Mouse (Mus musculus) intestine, embryonic 15.5 days (tissue): ENCODE measurements around the gene Onecut3. TPM values are rescaled to one million over a fixed set of nuclear protein-coding genes. Genes with fewer than 3 reads are reported as not detected.

ENCODE experiments used
- ATAC-seq: fragments of 200-750 bp; cut with Nextera tagmentation; 2 replicates; pipeline ENCODE4 v1.8.0; 2017; ENCODE audit warnings: moderate TSS enrichment, moderate library complexity
- H3K27ac ChIP-seq: fragments of 300-500 bp; sonication (generic); 2 replicates; pipeline ENCODE4 v1.5.1; 2015; ENCODE audit warnings: mild to moderate bottlenecking, inconsistent platforms
- H3K27me3 ChIP-seq: fragments of 300-500 bp; sonication (generic); replicated peaks from 2 replicates; pipeline ENCODE4 v1.6.1; 2015; ENCODE audit warnings: inconsistent platforms
- H3K36me3 ChIP-seq: fragments of 300-500 bp; sonication (generic); 2 replicates; pipeline ENCODE4 v1.6.1; 2015; ENCODE audit warnings: inconsistent platforms
- H3K4me1 ChIP-seq: fragments of 300-500 bp; sonication (generic); replicated peaks from 2 replicates; pipeline ENCODE4 v1.6.1; 2015; ENCODE audit warnings: inconsistent platforms
- H3K4me2 ChIP-seq: fragments of 300-500 bp; sonication (generic); replicated peaks from 2 replicates; pipeline ENCODE4 v1.6.1; 2015; ENCODE audit warnings: mild to moderate bottlenecking, inconsistent platforms
- H3K4me3 ChIP-seq: fragments of 300-500 bp; sonication (generic); replicated peaks from 2 replicates; pipeline ENCODE4 v1.5.1; 2015; ENCODE audit warnings: inconsistent platforms
- H3K9ac ChIP-seq: fragments of 300-500 bp; sonication (generic); 2 replicates; pipeline ENCODE4 v1.6.1; 2015; ENCODE audit warnings: inconsistent platforms
- H3K9me3 ChIP-seq: fragments of 300-500 bp; sonication (generic); 2 replicates; pipeline ENCODE4 v1.6.1; 2016; ENCODE audit warnings: inconsistent platforms
- WGBS: fragments of 180-500 bp; shearing (Covaris S2); methylation state at CpG from one replicate; pipeline ENCODE4 v1.1.7; 2015; 5-methylcytosine and 5-hydroxymethylcytosine counted together
- polyA plus RNA-seq: library from polyadenylated mRNA; unstranded; fragments of >200 nt; fragmentation: Nextera tagmentation; extraction: Ambion mirVana; gene quantifications from 2 replicates; pipeline ENCODE4 v1.2.1, GENCODE M21; 2015

Onecut3 gene
- polyA plus RNA-seq, 1 experiment from 2014 or later, result 0.10 TPM

- peak overlapping the region; percentile 57; the same call in 1 of the 2 replicates for H3K4me2 ChIP-seq
- no peak overlapping the region for H3K9ac ChIP-seq
- peaks cover 15% of the 10 kb centered on the region for H3K4me1 ChIP-seq
- H3K27ac ChIP-seq, result no peak overlapping the region
- H3K9me3 ChIP-seq, result no peaks in the 10 kb centered on the region
- H3K36me3 ChIP-seq, result peaks cover 29% of the 10 kb centered on the region
- no peak overlapping the region; the same call in 1 of the 2 replicates for H3K4me3 ChIP-seq
- 45% methylated on average over 5 of the region's 5 CpGs for WGBS
- peaks cover 33% of the 10 kb centered on the region for H3K27me3 ChIP-seq
- ATAC-seq, result peak; percentile 11; the same call in 1 of the 2 replicates
Observed at GRCm38 (mm10) chr10:80539493-80539892, 44.9 kb downstream of the Onecut3 start.

- ATAC-seq, result no peak
Observed at GRCm38 (mm10) chr10:80543873-80544272, 49.2 kb downstream of the Onecut3 start.

GRCm38 (mm10) chr10:80545590-80545989, 51.0 kb downstream of the Onecut3 start:
- Histone ChIP-seq H3K4me1 (0 out of 2 replicates have a peak, but pooled peaks cover 2% of the 10 kb centered on the region), H3K4me2 (no peak overlapping the region), H3K4me3 (no peak overlapping the region), H3K27me3 (no peaks in the 10 kb centered on the region), H3K36me3 (peaks cover 69% of the 10 kb centered on the region), H3K27ac (no peak overlapping the region), H3K9me3 (no peaks in the 10 kb centered on the region), H3K9ac (no peak overlapping the region)
- ATAC-seq, result no peak
- 88% methylated on average over 8 of the region's 8 CpGs for WGBS

More at GRCm38 (mm10) chr10:80543873-80544272, 49.2 kb downstream of the Onecut3 start:
- H3K4me2 ChIP-seq, result no peak overlapping the region
- no peaks in the 10 kb centered on the region for H3K9me3 ChIP-seq
- peaks cover 5% of the 10 kb centered on the region; the same call in 1 of the 2 replicates for H3K4me1 ChIP-seq
- H3K4me3 ChIP-seq, result no peak overlapping the region
- H3K36me3 ChIP-seq, result peaks cover 57% of the 10 kb centered on the region
- no peak overlapping the region for H3K27ac ChIP-seq
- peaks cover 3% of the 10 kb centered on the region; the same call in 1 of the 2 replicates for H3K27me3 ChIP-seq
- H3K9ac ChIP-seq, result no peak overlapping the region
- 95% methylated on average over 14 of the region's 14 CpGs for WGBS

- Histone ChIP-seq H3K4me3 (no peak overlapping the region), H3K36me3 (peaks cover 64% of the 10 kb centered on the region), H3K27me3 (no peaks in the 10 kb centered on the region), H3K9ac (no peak overlapping the region), H3K27ac (no peak overlapping the region), H3K9me3 (no peaks in the 10 kb centered on the region), H3K4me1 (0 out of 2 replicates have a peak, but pooled peaks cover 2% of the 10 kb centered on the region), H3K4me2 (no peak overlapping the region)
- 94% methylated on average over 4 of the region's 4 CpGs for WGBS
- no peak for ATAC-seq
Observed at GRCm38 (mm10) chr10:80546945-80547344, 52.3 kb downstream of the Onecut3 start.

- peaks cover 58% of the 10 kb centered on the region for H3K36me3 ChIP-seq
- H3K4me1 ChIP-seq, result 0 out of 2 replicates have a peak, but pooled peaks cover 2% of the 10 kb centered on the region
- H3K27ac ChIP-seq, result no peak overlapping the region
- H3K9me3 ChIP-seq, result no peaks in the 10 kb centered on the region
- H3K27me3 ChIP-seq, result no peaks in the 10 kb centered on the region
- H3K4me3 ChIP-seq, result no peak overlapping the region
- H3K4me2 ChIP-seq, result no peak overlapping the region
- WGBS, result 93% methylated on average over 15 of the region's 15 CpGs
- no peak overlapping the region for H3K9ac ChIP-seq
- ATAC-seq, result no peak
Observed at GRCm38 (mm10) chr10:80547539-80547938, 52.9 kb downstream of the Onecut3 start.

GRCm38 (mm10) chr10:80548428-80549006, 53.9 kb downstream of the Onecut3 start:
- no peaks in the 10 kb centered on the region for H3K27me3 ChIP-seq
- no peaks in the 10 kb centered on the region for H3K9me3 ChIP-seq
- H3K4me3 ChIP-seq, result no peak overlapping the region
- ATAC-seq, result peak; percentile 48; the same call in 1 of the 2 replicates
- H3K4me2 ChIP-seq, result no peak overlapping the region
- H3K9ac ChIP-seq, result no peak overlapping the region
- peaks cover 9% of the 10 kb centered on the region; the same call in 1 of the 2 replicates for H3K4me1 ChIP-seq
- H3K27ac ChIP-seq, result no peak overlapping the region
- peaks cover 48% of the 10 kb centered on the region for H3K36me3 ChIP-seq
- 69% methylated on average over 10 of the region's 10 CpGs for WGBS

- WGBS, result 91% methylated on average over 21 of the region's 21 CpGs
Observed at GRCm38 (mm10) chr10:80549279-80549678, 54.6 kb downstream of the Onecut3 start.

GRCm38 (mm10) chr10:80552364-80552763, 57.7 kb downstream of the Onecut3 start:
- Histone ChIP-seq H3K9me3 (no peaks in the 10 kb centered on the region), H3K9ac (no peak overlapping the region), H3K36me3 (peaks cover 17% of the 10 kb centered on the region; the same call in 1 of the 2 replicates), H3K27me3 (no peaks in the 10 kb centered on the region), H3K4me1 (peaks cover 22% of the 10 kb centered on the region), H3K4me3 (no peak overlapping the region), H3K4me2 (no peak overlapping the region), H3K27ac (no peak overlapping the region)
- 61% methylated on average over 9 of the region's 9 CpGs for WGBS
- no peak for ATAC-seq

More at GRCm38 (mm10) chr10:80549279-80549678, 54.6 kb downstream of the Onecut3 start:
- no peaks in the 10 kb centered on the region for H3K27me3 ChIP-seq
- H3K9ac ChIP-seq, result no peak overlapping the region
- no peaks in the 10 kb centered on the region for H3K9me3 ChIP-seq
- H3K36me3 ChIP-seq, result peaks cover 41% of the 10 kb centered on the region
- peaks cover 16% of the 10 kb centered on the region for H3K4me1 ChIP-seq
- H3K4me3 ChIP-seq, result no peak overlapping the region
- H3K4me2 ChIP-seq, result no peak overlapping the region
- no peak for ATAC-seq
- H3K27ac ChIP-seq, result no peak overlapping the region

- no peak overlapping the region for H3K9ac ChIP-seq
- 70% methylated on average over 8 of the region's 8 CpGs for WGBS
- no peaks in the 10 kb centered on the region for H3K9me3 ChIP-seq
- H3K36me3 ChIP-seq, result peaks cover 13% of the 10 kb centered on the region; the same call in 1 of the 2 replicates
- peak; percentile 46; the same call in 1 of the 2 replicates for ATAC-seq
- no peak overlapping the region for H3K27ac ChIP-seq
- H3K4me1 ChIP-seq, result peaks cover 33% of the 10 kb centered on the region
- no peaks in the 10 kb centered on the region for H3K27me3 ChIP-seq
- H3K4me2 ChIP-seq, result no peak overlapping the region
- H3K4me3 ChIP-seq, result no peak overlapping the region
Observed at GRCm38 (mm10) chr10:80553575-80553974, 58.9 kb downstream of the Onecut3 start.

- H3K27ac ChIP-seq, result no peak overlapping the region
- H3K27me3 ChIP-seq, result no peaks in the 10 kb centered on the region
- H3K4me2 ChIP-seq, result no peak overlapping the region
- no peak for ATAC-seq
- H3K9me3 ChIP-seq, result no peaks in the 10 kb centered on the region
- no peak overlapping the region for H3K9ac ChIP-seq
- H3K36me3 ChIP-seq, result peaks cover 12% of the 10 kb centered on the region; the same call in 1 of the 2 replicates
- 86% methylated on average over 6 of the region's 6 CpGs for WGBS
- peaks cover 33% of the 10 kb centered on the region for H3K4me1 ChIP-seq
- no peak overlapping the region for H3K4me3 ChIP-seq
Observed at GRCm38 (mm10) chr10:80553997-80554396, 59.4 kb downstream of the Onecut3 start.

- Histone ChIP-seq H3K4me2 (no peak overlapping the region), H3K27me3 (no peaks in the 10 kb centered on the region), H3K9ac (no peak overlapping the region), H3K4me1 (peaks cover 48% of the 10 kb centered on the region), H3K4me3 (no peak overlapping the region), H3K36me3 (no peaks in the 10 kb centered on the region), H3K9me3 (no peaks in the 10 kb centered on the region), H3K27ac (no peak overlapping the region)
- no peak for ATAC-seq
- WGBS, result 43% methylated on average over 5 of the region's 5 CpGs
Observed at GRCm38 (mm10) chr10:80557346-80557965, 62.8 kb downstream of the Onecut3 start.

- Histone ChIP-seq H3K4me1 (peaks cover 32% of the 10 kb centered on the region), H3K4me2 (peak overlapping the region; percentile 36), H3K27ac (no peak overlapping the region), H3K4me3 (no peak overlapping the region), H3K9ac (no peak overlapping the region), H3K36me3 (no peaks in the 10 kb centered on the region), H3K27me3 (no peaks in the 10 kb centered on the region), H3K9me3 (no peaks in the 10 kb centered on the region)
- 91% methylated on average over 7 of the region's 7 CpGs for WGBS
- ATAC-seq, result no peak
Observed at GRCm38 (mm10) chr10:80559431-80559830, 64.8 kb downstream of the Onecut3 start.
